Mouse (Mus musculus) layer of hippocampus, adult 2 months (tissue): ENCODE measurements around the gene Pcbp3. TPM values are rescaled to one million over a fixed set of nuclear protein-coding genes. Genes with fewer than 3 reads are reported as not detected.

Source experiments
- DNase-seq, 2 experiments: peaks; one replicate each; pipeline ENCODE4 v3.0.0; 2022; ENCODE audit warnings: low spot score in 2 of 2
- H3K27ac ChIP-seq: fragments of 200-600 bp; 2 replicates; pipeline ENCODE4 v1.8.1; 2022
- H3K4me3 ChIP-seq: fragments of 200-600 bp; 2 replicates; pipeline ENCODE4 v1.8.1; 2022; ENCODE audit warnings: mild to moderate bottlenecking
- CTCF ChIP-seq: fragments of 200-600 bp; conservative IDR thresholded peaks from 2 replicates; pipeline ENCODE4 v1.8.1; 2022; ENCODE audit warnings: antibody characterized with exemption, mild to moderate bottlenecking, moderate library complexity
- total RNA-seq, 2 experiments: library from RNA; stranded (reverse); gene quantifications; 2 replicates each; pipeline ENCODE4 v1.2.3; 2021

Gene Pcbp3
- total RNA-seq, 2 experiments from 2014 or later = 57.6 to 63.9 TPM

GRCm38 (mm10) chr10:76970974-76971373, 9.3 kb upstream of the Pcbp3 start:
- no peak for DNase-seq
- TF ChIP-seq CTCF = no peak
- Histone ChIP-seq H3K4me3 (no peak overlapping the region), H3K27ac (no peak overlapping the region)

GRCm38 (mm10) chr10:76964436-76964835, 2.7 kb upstream of the Pcbp3 start:
- Histone ChIP-seq H3K27ac (no peak overlapping the region), H3K4me3 (no peak overlapping the region)
- no peak for DNase-seq
- no peak for TF ChIP-seq CTCF

- no peak overlapping the region for H3K4me3 ChIP-seq
- TF ChIP-seq CTCF = no peak
- no peak for DNase-seq
- H3K27ac ChIP-seq = no peak overlapping the region
Measured at GRCm38 (mm10) chr10:76963997-76964396, 2.3 kb upstream of the Pcbp3 start.

- peak overlapping the region; percentile 85 for H3K27ac ChIP-seq
Measured at GRCm38 (mm10) chr10:76961156-76961555, 531 bp downstream of the Pcbp3 start.

GRCm38 (mm10) chr10:76958201-76958600, 3.5 kb downstream of the Pcbp3 start:
- H3K4me3 ChIP-seq = no peak overlapping the region
- no peak for DNase-seq
- TF ChIP-seq CTCF = no peak
- no peak overlapping the region for H3K27ac ChIP-seq

More at GRCm38 (mm10) chr10:76961156-76961555, 531 bp downstream of the Pcbp3 start:
- H3K4me3 ChIP-seq = peak overlapping the region; percentile 95
- no peak for DNase-seq
- TF ChIP-seq CTCF = no peak

GRCm38 (mm10) chr10:76956200-76956599, 5.5 kb downstream of the Pcbp3 start:
- Histone ChIP-seq H3K27ac (no peak overlapping the region), H3K4me3 (no peak overlapping the region)
- DNase-seq = no peak
- TF ChIP-seq CTCF = no peak

- no peak for DNase-seq
- Histone ChIP-seq H3K4me3 (no peak overlapping the region), H3K27ac (no peak overlapping the region)
- TF ChIP-seq CTCF = no peak
Measured at GRCm38 (mm10) chr10:76941038-76941437, 20.6 kb downstream of the Pcbp3 start.

GRCm38 (mm10) chr10:76936827-76937226, 24.9 kb downstream of the Pcbp3 start:
- H3K4me3 ChIP-seq = no peak overlapping the region
- no peak for DNase-seq
- TF ChIP-seq CTCF = no peak
- no peak overlapping the region for H3K27ac ChIP-seq

GRCm38 (mm10) chr10:76934805-76935204, 26.9 kb downstream of the Pcbp3 start:
- H3K4me3 ChIP-seq = no peak overlapping the region

GRCm38 (mm10) chr10:76931794-76932193, 29.9 kb downstream of the Pcbp3 start:
- no peak for DNase-seq
- TF ChIP-seq CTCF = no peak
- no peak overlapping the region for H3K27ac ChIP-seq
- no peak overlapping the region for H3K4me3 ChIP-seq

More at GRCm38 (mm10) chr10:76934805-76935204, 26.9 kb downstream of the Pcbp3 start:
- no peak overlapping the region for H3K27ac ChIP-seq
- no peak for TF ChIP-seq CTCF
- DNase-seq = no peak

GRCm38 (mm10) chr10:76931122-76931521, 30.6 kb downstream of the Pcbp3 start:
- no peak for TF ChIP-seq CTCF

GRCm38 (mm10) chr10:76924441-76924840, 37.2 kb downstream of the Pcbp3 start:
- Histone ChIP-seq H3K27ac (no peak overlapping the region), H3K4me3 (no peak overlapping the region)
- TF ChIP-seq CTCF = no peak
- DNase-seq = no peak

More at GRCm38 (mm10) chr10:76931122-76931521, 30.6 kb downstream of the Pcbp3 start:
- no peak overlapping the region for H3K27ac ChIP-seq
- H3K4me3 ChIP-seq = no peak overlapping the region
- peak; percentile 35 to 59 for DNase-seq

- no peak for DNase-seq
- no peak for TF ChIP-seq CTCF
- Histone ChIP-seq H3K4me3 (no peak overlapping the region), H3K27ac (no peak overlapping the region)
Measured at GRCm38 (mm10) chr10:76918086-76918485, 43.6 kb downstream of the Pcbp3 start.

- DNase-seq = no peak
- H3K27ac ChIP-seq = no peak overlapping the region
- H3K4me3 ChIP-seq = no peak overlapping the region
- TF ChIP-seq CTCF = no peak
Measured at GRCm38 (mm10) chr10:76906434-76906833, 55.3 kb downstream of the Pcbp3 start.

- no peak for TF ChIP-seq CTCF
- no peak for DNase-seq
- Histone ChIP-seq H3K27ac (no peak overlapping the region), H3K4me3 (no peak overlapping the region)
Measured at GRCm38 (mm10) chr10:76905935-76906341, 55.7 kb downstream of the Pcbp3 start.
